Mouse (Mus musculus): Measurements from ENCODE around the gene Tfdp1.

Tfdp1 gene

DNA sequence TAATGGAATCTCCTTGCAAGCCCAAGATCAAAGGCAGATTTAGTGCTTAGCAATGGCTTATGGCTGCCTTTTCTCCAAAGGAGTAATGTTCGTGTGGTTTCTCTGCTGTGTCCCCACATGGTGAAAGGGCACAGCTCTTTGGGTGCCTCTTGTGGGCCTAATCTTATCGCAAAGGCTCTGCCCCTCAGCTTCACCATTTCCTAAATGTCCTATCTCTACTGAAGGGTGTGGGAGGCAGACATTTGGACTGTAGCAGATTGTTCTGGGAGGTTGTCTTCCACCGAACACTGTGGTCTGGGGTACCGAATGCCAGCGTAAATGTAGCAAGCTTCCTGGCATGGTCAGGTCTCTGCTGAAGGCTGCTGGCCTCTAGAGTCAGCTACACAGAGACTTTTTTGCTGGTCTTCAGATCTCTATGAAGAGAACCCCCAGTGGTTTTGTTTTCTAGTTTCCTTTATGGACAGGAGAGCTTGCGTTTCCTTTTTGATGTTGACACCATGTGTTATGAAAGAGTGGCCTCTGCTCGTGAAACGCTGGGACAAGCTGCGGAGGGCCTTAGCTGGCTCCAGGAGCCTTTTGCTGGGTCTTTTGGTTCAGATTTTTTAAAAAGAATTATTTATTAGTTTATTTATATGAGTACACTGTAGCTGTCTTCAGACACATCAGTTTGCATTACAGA lies 14.7 kb downstream of the Tfdp1 start:
- DNase-seq (ENCODE audit: low read depth), result no peak

DNA sequence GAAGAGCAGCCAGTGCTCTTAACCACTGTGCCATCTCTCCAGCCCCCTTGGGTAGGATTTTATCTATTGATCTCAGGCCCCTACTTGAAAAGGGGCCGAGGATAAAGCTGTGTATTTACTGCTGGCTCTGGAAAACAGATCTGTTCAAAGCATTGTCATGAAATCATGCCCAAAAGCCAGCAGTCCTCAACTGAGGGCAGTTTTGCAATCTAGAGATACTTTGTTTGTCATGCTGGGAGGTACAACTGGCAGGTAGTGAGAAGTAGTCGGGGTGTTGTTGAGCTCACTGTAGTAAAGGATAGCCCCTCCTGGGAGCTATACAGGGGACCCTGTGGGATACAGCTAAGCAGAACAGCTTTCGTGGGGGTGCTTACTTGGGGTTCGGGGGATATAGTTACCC lies 15.3 kb downstream of the Tfdp1 start:
- no peak for DNase-seq (ENCODE audit: low read depth)

DNA sequence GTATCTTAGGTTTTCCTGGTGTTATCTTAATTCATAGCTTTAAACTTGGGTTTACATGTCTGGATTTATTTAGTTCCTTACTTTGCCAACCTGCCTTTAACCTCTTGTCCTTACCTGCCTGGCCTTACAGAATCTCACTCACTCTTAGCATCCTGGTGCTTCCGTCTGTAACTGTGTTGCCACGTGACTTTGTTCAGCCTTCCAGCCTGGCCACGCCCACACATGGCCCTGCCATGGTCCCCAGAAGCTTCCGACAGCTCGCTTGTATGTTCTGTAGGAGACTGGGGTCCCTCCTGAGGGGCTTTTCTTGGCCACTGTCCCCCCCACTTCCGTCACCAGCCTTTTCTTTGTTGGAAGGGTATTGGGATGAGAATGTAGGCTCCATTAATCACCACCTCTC lies 17.7 kb downstream of the Tfdp1 start:
- no peak for DNase-seq (ENCODE audit: low read depth)

DNA sequence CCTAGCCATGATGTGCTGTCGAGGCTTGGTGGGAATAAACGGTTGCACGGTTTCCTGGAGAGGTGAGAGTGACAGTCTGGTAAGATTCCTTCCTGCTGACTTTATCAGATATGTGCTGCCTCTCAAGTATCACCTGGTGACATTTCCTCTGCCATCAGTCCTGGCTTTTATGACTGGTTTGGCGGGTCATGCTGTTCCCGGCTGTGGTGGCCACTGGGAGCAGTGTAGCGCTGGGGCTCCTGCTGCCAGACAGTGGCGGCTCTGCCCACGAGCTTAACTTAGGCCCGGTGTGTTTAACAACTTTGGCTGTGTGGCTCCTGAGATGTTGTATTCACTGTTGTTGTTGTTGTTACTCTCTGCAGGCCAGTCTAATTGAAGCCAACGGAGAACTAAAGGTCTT lies 18.1 kb downstream of the Tfdp1 start:
- no peak for DNase-seq (ENCODE audit: low read depth)

DNA sequence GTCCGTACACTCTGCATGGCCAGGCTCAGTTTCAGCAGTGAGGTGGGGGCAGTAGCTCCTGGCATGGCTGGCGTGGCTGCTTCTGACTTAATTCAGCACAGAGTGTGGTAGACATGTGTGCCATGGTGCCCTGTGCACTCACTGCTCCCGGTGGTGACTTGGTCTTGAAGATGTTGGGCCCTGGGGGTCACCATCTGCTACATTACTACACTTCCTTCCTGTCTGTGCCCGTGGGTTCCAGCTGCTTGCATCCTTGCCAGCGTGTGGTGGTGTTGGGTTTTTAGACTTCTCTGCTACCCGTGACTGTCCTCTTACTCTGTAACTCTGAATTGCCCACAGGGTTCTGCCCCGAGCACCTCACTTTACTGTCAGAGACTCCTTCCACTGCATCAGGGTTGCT lies 21.7 kb downstream of the Tfdp1 start:
- DNase-seq (ENCODE audit: low read depth), result no peak

DNA sequence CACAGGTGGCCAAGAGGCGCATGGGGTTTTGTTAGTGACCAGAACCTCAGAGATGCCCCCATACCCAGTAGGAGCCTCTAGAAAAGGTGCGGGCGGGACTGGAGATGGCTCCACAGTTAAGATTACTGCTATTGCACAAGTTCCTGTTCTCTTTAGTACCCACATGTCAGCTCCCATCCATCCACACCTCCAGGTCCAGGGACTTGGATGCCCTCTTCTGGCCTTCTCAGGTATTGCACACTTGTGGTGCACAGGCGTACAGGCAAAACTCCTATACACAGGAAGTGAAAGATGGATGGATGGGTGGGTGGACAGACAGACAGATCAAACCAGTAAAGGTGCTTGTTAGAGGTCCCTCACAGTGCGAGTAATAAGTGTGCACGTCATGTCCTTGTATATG lies 23.3 kb downstream of the Tfdp1 start:
- DNase-seq (ENCODE audit: low read depth), result peak; percentile 37

DNA sequence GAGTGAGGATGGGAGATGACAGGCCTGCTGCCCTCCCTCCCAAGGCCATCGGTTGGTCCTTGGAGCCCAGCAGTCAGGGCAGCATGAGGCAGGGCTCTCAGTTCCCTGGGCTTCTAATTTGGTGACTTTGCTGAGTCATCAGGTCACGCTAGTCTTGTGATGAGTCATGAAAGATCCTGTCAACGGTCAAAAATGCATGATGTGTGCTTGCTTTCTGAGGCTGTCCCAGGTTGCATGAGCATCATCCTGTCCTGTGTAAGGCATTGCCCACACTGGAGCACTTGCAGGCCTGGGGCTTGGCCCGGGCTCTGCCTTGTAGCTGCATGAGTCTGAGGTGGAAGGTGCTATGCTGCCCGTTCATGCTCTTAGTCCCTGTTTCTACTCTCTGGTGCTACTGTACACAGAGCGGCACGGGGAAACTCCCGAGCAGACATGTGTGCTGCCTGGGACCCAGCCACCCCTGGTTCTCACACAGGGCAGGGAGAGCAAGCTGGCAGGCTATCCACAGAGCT lies 34.7 kb downstream of the Tfdp1 start:
- DNase-seq (ENCODE audit: low read depth), result peak; percentile 43

DNA sequence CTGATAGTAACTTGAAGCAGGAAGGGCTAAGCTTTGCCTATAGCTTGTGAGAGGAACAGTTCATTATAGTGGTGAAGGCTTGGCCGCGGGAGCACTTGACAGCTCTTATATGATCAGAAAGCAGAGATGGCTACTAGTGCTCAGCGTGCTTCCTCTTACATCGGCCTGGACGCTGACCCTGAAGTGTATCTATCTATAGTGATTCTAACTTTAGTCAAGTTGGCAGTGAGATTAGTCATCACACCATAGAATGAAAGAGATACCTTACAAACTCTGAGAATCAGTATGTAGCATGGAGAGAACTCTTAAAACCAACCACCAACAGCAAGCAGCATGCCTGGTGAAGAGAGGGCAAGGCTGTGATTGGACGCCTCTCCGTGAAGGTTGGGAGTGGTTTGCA lies 43.1 kb downstream of the Tfdp1 start:
- no peak for DNase-seq (ENCODE audit: low read depth)

DNA sequence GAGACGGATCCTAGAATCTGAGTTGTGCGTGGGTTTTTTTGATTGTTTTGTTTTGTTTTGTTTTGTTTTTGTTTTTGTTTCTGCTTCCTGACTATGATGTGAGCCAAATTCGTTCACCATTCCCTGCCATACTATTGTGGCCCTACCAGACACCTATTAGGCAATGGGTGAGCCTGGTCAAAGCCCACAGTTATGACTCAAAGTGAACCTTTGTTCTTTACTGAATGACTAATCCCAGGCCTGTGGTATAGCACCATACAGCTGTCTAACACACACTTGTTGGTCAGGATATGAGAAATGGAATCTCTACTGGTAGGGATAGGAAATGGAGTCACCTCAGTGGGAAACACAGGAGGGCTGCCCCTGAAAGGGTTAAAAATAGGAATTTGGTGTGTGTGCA lies 44.0 kb downstream of the Tfdp1 start:
- no peak for DNase-seq (ENCODE audit: low read depth)

DNA sequence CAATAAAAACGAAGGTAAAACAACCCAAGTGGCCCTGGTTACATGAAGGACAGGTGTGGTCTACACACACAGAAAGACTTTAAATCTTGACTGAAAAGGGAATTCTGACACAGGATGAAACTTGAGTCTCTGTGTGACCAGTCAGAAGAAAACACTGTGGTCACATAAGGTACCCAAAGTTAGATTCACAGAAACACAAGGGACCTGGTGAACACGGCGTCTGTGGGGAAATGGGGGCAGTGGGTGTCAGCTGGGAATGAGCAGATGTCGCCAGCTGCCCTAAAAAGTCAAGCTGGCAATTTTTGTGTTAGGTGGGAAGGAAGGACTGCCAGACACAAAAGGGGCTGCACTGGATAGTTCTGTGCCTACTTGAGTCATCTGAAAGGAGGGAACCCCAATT lies 44.4 kb downstream of the Tfdp1 start:
- no peak for DNase-seq (ENCODE audit: low read depth)

DNA sequence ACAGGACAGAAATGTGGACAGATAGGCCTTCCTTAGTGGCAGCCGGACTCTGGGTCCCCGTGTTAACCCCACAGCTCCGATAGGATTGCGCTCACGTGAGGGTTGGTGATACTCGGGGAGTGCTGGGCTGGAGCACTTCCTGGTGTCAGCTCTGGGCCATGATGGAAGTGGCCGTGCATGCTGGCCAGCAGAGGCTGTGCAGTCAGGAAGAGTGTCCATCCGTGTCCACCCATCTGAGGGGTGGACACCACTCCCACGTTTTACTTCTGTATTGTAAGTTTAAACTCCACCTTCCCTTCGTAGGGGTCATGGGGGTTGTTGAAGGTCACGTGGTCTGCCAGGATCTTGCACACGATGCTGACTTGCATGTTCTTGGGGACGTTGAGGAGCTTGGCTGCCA lies 47.8 kb downstream of the Tfdp1 start:
- no peak for DNase-seq (ENCODE audit: low read depth)

DNA sequence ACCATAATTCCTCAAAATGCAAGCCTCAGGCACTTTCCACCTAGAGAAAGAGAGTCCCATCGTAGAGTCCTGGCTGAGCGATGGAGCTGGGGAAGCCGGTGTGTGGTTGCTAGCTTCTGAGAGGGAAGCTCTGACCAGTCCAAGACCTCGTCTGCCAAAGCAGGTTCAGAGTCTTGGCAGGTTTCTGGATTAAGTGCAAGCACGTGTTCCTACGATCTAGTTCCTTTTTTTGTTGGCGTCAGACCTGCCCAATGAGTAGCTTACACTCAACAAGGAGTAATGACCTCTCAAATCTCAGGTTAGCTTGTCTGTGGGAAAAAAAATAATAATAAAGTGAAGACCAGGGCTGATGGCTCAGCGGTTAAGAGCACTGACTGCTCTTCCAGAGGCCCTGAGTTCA lies 49.2 kb downstream of the Tfdp1 start:
- DNase-seq (ENCODE audit: low read depth), result no peak

DNA sequence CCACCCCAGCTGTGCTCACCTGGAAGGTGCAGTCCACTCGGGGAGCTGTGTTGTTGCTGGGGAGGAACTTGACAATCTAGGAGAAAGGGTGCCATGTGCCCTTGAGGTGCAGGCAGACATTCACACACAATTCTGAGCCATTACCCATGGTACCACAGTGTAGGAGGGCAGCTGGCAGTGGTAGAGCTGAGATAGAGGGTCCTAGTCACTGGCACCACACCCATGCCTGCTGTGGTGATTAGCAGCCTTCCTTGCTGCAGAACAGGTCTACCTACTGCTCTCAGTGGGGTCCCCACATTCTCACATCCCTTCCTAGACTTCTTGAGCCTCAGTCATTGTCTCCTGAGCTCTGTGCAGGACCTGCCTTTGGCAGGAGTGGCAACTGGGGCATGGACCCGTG lies 50.2 kb downstream of the Tfdp1 start:
- DNase-seq (ENCODE audit: low read depth), result no peak

DNA sequence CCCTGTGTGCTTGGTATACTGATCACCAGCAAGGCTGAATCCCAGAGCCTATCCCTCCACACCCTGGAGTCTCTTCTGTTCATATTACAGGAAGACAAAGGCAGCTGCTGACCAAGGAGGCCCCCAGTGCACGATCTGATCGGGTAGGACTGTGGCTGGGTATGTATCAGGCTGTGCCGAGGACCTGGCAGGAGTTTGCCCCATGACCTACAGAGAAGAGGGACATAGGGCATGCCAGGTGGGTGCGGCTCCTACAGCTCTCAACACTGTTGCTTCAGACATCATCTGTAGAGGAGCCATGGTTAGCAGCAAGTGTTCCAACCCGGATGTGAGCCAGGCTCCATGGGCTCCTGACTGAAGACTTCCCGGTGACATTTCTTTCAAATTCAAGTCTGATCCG lies 55.3 kb downstream of the Tfdp1 start:
- DNase-seq (ENCODE audit: low read depth), result no peak

DNA sequence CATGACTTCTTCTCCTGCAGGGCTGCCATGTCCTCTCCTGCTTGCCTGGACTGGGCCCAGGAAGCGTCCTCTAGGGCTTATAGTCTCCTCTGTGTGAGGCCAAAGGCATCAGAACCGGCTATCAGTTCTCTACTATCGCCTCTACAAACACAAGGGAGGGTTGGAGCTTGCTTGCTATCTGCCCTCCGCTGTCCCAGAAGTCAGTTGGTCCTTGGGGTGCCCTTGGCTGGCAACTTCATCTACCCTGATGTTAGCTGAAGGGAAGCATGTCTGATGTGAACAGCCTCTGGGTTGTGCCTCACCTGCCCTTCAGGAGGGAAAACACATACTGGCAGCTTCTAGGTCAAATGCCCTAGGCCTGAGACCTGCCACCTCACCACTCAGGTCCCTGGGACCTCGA lies 58.2 kb downstream of the Tfdp1 start, which contains the start of gene Atp4b:
TSS of gene Atp4b (minus strand) at position 101 of the 400 bp plus-strand sequence.
- DNase-seq (ENCODE audit: low read depth), result no peak

DNA sequence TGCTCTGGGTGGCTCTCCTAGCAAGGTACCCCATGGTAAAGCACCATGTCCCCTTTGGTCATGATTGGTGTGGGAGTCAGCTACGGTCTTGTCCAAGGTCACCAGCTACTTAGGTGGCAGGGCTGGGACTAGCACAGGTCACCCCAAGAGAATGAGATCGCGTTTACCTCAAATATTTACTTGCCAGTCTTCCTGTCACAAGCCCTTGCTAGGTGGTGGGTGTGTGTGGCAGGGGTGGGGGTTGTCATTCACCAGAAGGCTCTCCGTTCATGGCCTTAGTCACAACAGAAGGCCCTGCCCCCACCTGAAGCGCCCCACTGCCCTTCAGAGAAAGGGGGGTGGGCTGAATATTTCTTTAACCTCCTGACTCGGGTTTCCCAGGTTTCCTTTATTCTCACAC lies 65.0 kb downstream of the Tfdp1 start:
- no peak for DNase-seq (ENCODE audit: low read depth)

DNA sequence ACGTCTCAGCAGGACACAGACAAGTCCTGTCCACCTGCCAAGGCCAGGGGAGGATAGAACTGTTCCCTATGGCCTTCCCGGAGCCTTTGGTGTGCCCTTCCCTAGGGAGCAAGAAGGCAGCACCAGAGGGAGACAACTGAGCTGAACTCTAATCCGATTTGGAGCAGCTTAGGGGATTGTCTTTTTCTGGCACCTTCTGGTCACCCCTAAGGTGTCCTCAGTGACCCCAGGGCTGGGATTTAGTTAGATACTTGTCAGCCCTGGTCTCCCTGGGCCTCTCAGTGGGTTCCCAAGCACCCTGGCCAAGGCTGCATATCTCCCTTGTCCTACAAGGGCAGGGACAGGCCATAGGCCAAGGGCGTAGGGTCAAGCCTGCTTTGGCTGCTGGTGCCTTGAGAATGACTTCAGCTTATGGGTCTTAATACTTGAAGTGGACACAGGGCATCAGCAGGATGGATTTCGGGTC lies 66.1 kb downstream of the Tfdp1 start, which contains the start of gene Grk1:
TSS of gene Grk1 (plus strand) at position 416 of the 466 bp plus-strand sequence.
- no peak for DNase-seq (ENCODE audit: low read depth)

DNA sequence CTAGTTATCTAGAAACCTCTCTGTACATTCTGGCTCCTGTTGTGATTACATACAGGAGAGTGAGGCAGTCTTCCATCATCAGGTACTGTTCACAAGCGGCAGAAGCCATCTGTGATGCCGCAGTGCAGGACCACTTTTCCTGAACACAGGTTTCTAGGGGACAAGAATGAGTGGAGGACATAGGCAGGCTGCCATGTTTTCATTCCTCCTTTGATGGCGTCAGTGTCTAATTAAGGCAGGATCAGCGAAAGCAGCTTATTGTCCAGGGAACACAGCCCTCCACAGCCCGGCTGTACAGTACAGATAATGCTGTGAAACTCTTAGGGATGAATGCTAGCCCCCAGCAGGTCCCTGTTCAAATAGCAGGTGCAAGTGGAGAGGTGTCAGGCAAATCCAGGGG lies 67.5 kb downstream of the Tfdp1 start:
- DNase-seq (ENCODE audit: low read depth), result no peak

DNA sequence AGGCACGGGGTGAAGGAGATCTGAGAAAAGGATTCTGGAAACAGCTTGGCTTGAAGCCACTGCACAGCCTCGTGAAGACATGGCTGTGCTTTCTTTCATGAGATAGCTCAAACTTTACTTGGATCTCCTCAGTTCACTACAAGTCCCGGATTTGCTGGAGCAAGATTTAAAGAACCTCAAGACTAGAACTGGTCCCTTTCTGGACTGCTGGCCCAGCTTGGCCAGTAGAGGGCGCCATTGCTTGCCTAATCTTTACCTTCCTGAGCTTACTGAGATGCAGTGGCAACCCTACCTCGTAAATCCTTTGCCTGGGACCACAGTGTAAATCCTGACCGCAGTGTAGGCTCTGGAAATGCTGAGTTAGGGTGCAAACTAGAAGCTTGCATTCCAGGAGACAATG lies 73.0 kb downstream of the Tfdp1 start:
- DNase-seq (ENCODE audit: low read depth), result peak; percentile 73

DNA sequence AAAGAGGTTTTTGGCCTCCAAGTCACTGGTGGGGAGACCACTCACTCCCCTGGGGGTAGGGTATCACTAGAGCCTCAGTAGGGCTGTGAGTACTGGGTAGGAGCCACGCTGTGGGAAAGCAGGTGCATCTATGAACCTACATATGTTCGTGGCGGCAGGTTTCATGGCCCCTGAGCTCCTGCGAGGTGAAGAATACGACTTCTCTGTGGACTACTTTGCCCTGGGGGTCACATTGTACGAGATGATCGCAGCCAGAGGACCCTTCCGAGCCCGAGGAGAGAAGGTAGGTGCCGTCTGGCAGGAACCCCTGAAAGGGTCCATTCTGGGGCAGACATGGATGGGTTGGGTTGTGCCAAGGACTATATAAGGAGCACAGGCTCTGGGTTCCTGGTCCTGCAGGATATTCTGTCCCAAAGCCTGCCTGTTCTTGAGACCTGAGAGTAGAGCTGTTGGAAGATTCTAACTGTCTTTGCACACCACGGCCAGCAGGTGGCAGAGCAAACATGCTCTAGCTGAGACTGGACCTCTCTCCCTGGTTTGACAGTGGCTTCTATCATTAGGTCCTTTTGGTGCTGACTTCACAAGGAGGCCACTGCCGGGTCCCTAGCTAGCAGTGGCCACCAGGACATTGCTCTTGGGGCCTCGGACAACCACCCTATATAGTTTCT lies 74.5 kb downstream of the Tfdp1 start:
- peak; percentile 72 for DNase-seq (ENCODE audit: low read depth)

DNA sequence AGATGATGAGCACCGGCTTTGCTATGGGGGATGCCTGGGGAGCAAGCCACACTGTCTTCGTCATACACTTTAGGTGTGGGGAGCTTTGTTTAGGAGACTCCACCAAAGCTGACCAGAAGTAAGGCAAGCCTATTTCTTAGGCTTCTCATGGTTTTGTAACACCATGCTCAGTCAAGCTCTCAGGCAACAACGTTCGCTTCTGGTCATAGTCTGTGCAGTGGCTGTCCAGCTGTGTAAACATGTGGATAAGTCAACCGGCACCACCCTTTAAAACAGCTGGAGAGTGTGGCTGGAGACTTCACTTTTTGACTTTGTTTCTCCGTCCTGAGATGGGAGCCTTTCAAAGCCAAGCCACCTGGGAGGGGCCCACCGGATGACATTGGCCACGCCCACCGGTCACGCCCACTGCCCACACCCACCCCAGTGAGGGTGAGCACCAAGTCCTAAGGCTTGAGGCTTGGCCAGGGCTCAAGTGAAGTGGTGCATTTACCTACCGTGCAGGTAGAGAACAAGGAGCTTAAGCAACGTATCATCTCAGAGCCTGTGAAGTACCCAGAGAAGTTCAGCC lies 75.4 kb downstream of the Tfdp1 start:
- no peak for DNase-seq (ENCODE audit: low read depth)

DNA sequence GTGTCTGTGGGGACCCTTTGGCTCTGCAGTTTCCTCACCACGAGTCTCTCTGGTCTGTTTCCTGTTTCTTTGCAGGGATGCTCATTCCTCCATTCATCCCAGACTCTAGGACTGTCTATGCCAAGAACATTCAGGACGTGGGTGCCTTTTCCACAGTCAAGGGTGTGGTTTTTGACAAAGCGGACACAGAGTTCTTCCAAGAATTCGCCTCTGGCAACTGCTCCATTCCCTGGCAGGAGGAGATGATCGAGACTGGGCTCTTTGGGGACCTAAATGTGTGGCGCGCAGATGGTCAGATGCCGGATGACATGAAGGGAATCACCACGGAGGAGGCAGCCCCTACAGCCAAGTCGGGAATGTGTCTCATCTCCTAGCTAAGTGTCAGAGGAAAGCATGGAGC lies 77.3 kb downstream of the Tfdp1 start:
- DNase-seq (ENCODE audit: low read depth), result no peak

DNA sequence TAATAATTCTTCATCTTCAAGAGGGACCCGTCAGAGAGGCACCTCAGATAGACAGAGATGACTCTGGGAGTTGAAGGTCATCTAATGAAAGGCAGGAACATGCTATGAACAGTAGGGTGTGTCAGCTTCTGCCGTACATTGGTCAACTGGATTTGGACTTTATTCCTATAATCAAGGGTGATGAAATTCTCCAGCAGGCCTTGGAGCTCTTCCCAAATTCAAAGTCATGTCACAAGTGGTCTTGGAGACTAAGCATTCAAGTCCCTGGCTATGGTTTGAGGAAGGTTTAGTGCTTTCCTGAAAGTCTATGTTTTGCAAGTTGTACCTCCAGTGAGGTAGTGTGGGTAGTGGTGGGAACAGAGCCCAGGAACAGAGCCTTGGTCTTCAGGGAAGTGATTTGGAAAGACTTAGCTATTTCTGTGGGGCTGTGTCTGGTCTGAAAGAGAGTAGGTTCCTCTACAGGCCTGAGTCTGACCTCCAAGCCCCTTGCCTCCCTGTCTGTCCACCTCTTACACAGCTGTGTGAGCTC lies 80.6 kb downstream of the Tfdp1 start:
- DNase-seq (ENCODE audit: low read depth), result no peak

All from induced T-regulatory cell, adult 2 months (primary cell).